12 mouse cellular contexts compared by ENCODE assay signal in genomic region chr13:69365880-69366490, GRCm38 (mm10).
"Had no signal": no experiment of that assay in that cellular context is flagged by ENCODE, and none has a peak within 500 bp of the region (broad histone marks: within the 10 kb centered on the region; RNA-seq: fewer than 3 reads in every experiment).

No protein-coding gene starts in this region.

- ATAC-seq: liver, postnatal 0 days; midbrain, embryonic 13.5 days had no signal

- DNase-seq: kidney, adult 9 months; liver; liver, embryonic 13.5 days; liver, postnatal 0 days; lung, postnatal 14 days; thymus, postnatal 4 days had no signal

- H3K9ac ChIP-seq: limb, embryonic 12.5 days; liver, embryonic 13.5 days; liver, postnatal 0 days; lung, embryonic 15.5 days; midbrain, embryonic 13.5 days had no signal

- H3K4me2 ChIP-seq: limb, embryonic 12.5 days; liver, embryonic 13.5 days; lung, embryonic 15.5 days; midbrain, embryonic 13.5 days had no signal

- H3K4me1 ChIP-seq: limb, embryonic 12.5 days; liver, embryonic 13.5 days; lung, embryonic 15.5 days; midbrain, embryonic 13.5 days had no signal

- H3K27ac ChIP-seq: layer of hippocampus, adult 2 months; limb, embryonic 12.5 days; liver, embryonic 13.5 days; lung, embryonic 15.5 days; macrophage; midbrain, embryonic 13.5 days; stomach, postnatal 0 days had no signal

- H3K27me3 ChIP-seq: limb, embryonic 12.5 days; liver, embryonic 13.5 days; lung, embryonic 15.5 days; midbrain, embryonic 13.5 days had no signal

- H3K4me3 ChIP-seq: layer of hippocampus, adult 2 months; limb, embryonic 12.5 days; liver, embryonic 13.5 days; lung, embryonic 15.5 days; midbrain, embryonic 13.5 days had no signal

- H3K36me3 ChIP-seq: limb, embryonic 12.5 days; liver, embryonic 13.5 days; lung, embryonic 15.5 days; midbrain, embryonic 13.5 days had no signal
